Mouse (Mus musculus): ENCODE data around the gene Ccr9. TPM values are rescaled to one million over a fixed set of nuclear protein-coding genes. Genes with fewer than 3 reads are reported as not detected.

Gene Ccr9
- total and polyA plus RNA-seq, 2 experiments from 2014 or later, result 0.04 to 1.2 TPM

DNA sequence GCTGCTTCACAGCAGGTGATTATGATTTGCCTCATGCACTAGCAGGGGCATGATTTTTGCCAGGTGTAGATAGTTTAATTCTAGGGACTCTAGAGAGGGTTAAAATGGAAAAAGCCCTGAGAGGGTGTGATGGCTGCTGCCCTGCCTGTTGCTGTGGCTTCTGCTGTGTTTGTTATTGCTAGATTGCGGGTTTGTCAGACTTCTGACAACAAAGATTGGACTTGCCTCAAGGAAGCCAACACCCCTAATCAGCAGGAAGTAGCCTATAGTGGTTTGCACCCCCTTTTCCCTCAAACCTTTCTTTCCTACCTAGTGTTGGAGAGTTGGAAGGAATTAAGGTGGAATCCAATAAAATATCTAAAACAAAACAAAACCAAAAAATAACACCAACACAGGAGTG, 10.0 kb downstream of the Ccr9 start:
- Histone ChIP-seq H3K36me3 (replicated peaks; ENCODE audit: control insufficient read depth, insufficient read depth, low read length) (no peaks in the 10 kb centered on the region), H3K9ac (replicated peaks; ENCODE audit: low read depth, low read length) (no peak overlapping the region), H3K9me3 (replicated peaks; ENCODE audit: control insufficient read depth, low read length) (no peaks in the 10 kb centered on the region), H3K27ac (ENCODE audit: low read depth) (no peak overlapping the region), H3K4me2 (ENCODE audit: low read depth, low read length) (no peak overlapping the region), H3K4me3 (ENCODE audit: low read depth, low read length) (no peak overlapping the region), H3K27me3 (ENCODE audit: control insufficient read depth, insufficient read depth, low read length) (no peaks in the 10 kb centered on the region), H3K4me1 (ENCODE audit: control insufficient read depth, insufficient read depth) (no peaks in the 10 kb centered on the region)
- no peak for DNase-seq (ENCODE audit: low spot score)
- no peak for ATAC-seq (ENCODE audit: insufficient read depth, low read depth)
- TF ChIP-seq EP300 (IDR thresholded peaks at IDR 0.05; ENCODE audit: low read depth) (no peak), CTCF (IDR thresholded peaks at IDR 0.05; ENCODE audit: low read depth) (no peak)
- 48% methylated on average over 1 of the region's 1 CpGs for WGBS

DNA sequence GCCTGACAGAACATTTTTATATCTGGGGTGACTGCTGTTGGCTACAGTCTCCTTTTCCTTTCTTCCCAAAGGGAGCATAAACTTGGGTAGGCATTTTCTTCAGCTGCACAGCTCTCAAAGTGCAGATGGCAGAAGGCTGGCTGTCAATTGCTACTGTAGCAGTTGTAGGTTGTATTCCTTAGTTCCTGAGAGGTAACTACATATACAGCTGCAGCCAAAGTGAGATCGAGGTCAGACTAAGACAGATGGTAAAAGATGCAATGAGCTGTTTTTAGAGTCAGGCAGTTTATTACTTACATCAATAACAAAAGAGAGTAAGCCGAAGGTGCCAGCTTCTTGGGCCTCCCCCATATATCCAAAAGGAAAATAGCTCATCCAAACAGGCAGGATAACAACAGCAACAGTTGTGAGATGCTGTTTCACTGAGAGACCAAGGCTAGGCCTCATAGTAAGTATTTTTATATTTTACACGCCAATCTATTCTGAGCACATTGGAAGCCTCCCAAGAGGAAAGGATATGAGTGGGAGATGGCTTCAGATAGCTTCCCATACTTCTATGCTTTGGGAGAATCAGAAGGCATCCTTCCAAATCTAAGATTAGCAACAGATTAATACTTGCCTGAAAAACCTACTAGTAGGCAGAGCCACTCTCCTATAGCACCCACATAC, 17.5 kb downstream of the Ccr9 start:
- H3K27ac ChIP-seq (ENCODE audit: low read depth), result no peak overlapping the region
- H3K4me2 ChIP-seq (ENCODE audit: low read depth, low read length), result no peak overlapping the region
- no peak for ATAC-seq (ENCODE audit: insufficient read depth, low read depth)
- no peak overlapping the region for H3K9ac ChIP-seq (replicated peaks; ENCODE audit: low read depth, low read length)
- H3K4me1 ChIP-seq (ENCODE audit: control insufficient read depth, insufficient read depth), result no peaks in the 10 kb centered on the region
- no peak for DNase-seq (ENCODE audit: low spot score)
- no peak overlapping the region for H3K4me3 ChIP-seq (ENCODE audit: low read depth, low read length)
- peaks cover 10% of the 10 kb centered on the region for H3K36me3 ChIP-seq (replicated peaks; ENCODE audit: control insufficient read depth, insufficient read depth, low read length)
- 58% methylated on average over 3 of the region's 3 CpGs for WGBS
- TF ChIP-seq CTCF (IDR thresholded peaks at IDR 0.05; ENCODE audit: low read depth), result no peak
- TF ChIP-seq EP300 (IDR thresholded peaks at IDR 0.05; ENCODE audit: low read depth), result no peak
- no peaks in the 10 kb centered on the region for H3K9me3 ChIP-seq (replicated peaks; ENCODE audit: control insufficient read depth, low read length)
- H3K27me3 ChIP-seq (ENCODE audit: control insufficient read depth, insufficient read depth, low read length), result no peaks in the 10 kb centered on the region

DNA sequence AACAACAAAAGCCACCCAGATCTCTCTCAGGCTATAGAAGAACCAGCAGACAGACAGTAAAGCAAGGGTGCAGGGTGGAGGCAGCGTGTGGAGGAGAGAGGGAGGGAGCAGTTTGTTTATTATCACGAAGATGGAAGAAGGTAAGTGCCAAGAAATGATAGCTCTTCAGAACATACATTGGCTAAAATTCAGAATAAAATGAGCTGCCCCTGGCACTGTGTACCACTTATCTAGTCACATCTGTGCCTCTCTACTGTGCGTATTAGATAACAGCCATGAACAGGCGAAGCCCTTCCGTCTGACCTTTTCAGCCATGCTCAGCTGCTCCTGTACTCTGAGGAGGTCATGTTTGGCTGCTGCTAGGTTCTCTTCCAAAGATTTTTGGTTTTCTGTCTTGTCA, 23.6 kb downstream of the Ccr9 start:
- H3K27me3 ChIP-seq (ENCODE audit: control insufficient read depth, insufficient read depth, low read length), result no peaks in the 10 kb centered on the region
- no peak overlapping the region for H3K9ac ChIP-seq (replicated peaks; ENCODE audit: low read depth, low read length)
- H3K9me3 ChIP-seq (replicated peaks; ENCODE audit: control insufficient read depth, low read length), result no peaks in the 10 kb centered on the region
- no peak overlapping the region for H3K4me2 ChIP-seq (ENCODE audit: low read depth, low read length)
- no peaks in the 10 kb centered on the region for H3K4me1 ChIP-seq (ENCODE audit: control insufficient read depth, insufficient read depth)
- no peak overlapping the region for H3K4me3 ChIP-seq (ENCODE audit: low read depth, low read length)
- TF ChIP-seq EP300 (IDR thresholded peaks at IDR 0.05; ENCODE audit: low read depth), result no peak
- TF ChIP-seq CTCF (IDR thresholded peaks at IDR 0.05; ENCODE audit: low read depth), result no peak
- 89% methylated on average over 5 of the region's 5 CpGs for WGBS
- H3K27ac ChIP-seq (ENCODE audit: low read depth), result no peak overlapping the region
- ATAC-seq (ENCODE audit: insufficient read depth, low read depth), result no peak
- no peak for DNase-seq (ENCODE audit: low spot score)
- peaks cover 40% of the 10 kb centered on the region for H3K36me3 ChIP-seq (replicated peaks; ENCODE audit: control insufficient read depth, insufficient read depth, low read length)

DNA sequence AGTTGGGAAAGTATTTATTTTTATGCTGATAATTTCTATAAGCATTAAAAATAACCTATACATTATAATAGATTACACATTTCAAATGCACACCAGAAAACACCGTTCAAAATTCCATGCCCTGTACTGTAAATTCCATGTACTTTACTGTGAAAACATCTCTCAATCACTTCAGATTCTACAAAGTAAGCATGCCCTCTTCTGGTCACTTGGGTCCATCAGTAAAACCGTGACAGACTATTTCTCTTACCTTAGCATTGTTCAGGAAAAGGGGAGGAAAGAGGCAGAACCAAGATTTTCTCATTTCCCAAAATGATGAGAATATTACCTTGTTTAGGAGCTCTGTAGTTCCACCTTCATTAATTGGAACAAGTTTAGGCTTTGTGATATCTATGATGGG, 31.0 kb downstream of the Ccr9 start:
- TF ChIP-seq EP300 (IDR thresholded peaks at IDR 0.05; ENCODE audit: low read depth) (no peak), CTCF (IDR thresholded peaks at IDR 0.05; ENCODE audit: low read depth) (peak; percentile 25)
- no peak overlapping the region for H3K4me2 ChIP-seq (ENCODE audit: low read depth, low read length)
- peaks cover 36% of the 10 kb centered on the region for H3K36me3 ChIP-seq (replicated peaks; ENCODE audit: control insufficient read depth, insufficient read depth, low read length)
- H3K4me3 ChIP-seq (ENCODE audit: low read depth, low read length), result no peak overlapping the region
- no peak overlapping the region for H3K27ac ChIP-seq (ENCODE audit: low read depth)
- no peak overlapping the region for H3K9ac ChIP-seq (replicated peaks; ENCODE audit: low read depth, low read length)
- H3K4me1 ChIP-seq (ENCODE audit: control insufficient read depth, insufficient read depth), result no peaks in the 10 kb centered on the region
- DNase-seq (ENCODE audit: low spot score), result no peak
- no peaks in the 10 kb centered on the region for H3K9me3 ChIP-seq (replicated peaks; ENCODE audit: control insufficient read depth, low read length)
- no peak for ATAC-seq (ENCODE audit: insufficient read depth, low read depth)
- H3K27me3 ChIP-seq (ENCODE audit: control insufficient read depth, insufficient read depth, low read length), result no peaks in the 10 kb centered on the region
- WGBS, result 52% methylated on average over 2 of the region's 2 CpGs

DNA sequence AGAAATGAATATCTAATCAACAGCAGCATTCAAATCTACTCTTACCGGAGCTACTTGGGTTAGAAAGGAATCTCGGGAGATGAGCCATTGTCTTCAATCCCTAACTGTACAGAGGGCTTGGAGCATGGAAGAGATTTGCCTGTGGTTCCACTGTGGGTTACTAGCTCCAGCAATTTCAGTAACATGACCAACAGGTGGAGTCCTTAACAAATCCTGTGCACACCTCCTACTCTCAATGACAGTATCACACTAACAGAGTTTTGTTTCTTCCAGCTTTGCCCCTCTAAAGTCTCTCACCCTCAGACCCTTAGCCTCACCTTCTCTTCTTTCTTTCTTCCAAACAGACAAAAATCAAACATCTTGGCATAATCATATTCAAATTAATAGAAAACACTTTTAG, 34.9 kb downstream of the Ccr9 start:
- no peak for ATAC-seq (ENCODE audit: insufficient read depth, low read depth)
- H3K36me3 ChIP-seq (replicated peaks; ENCODE audit: control insufficient read depth, insufficient read depth, low read length), result peaks cover 19% of the 10 kb centered on the region
- H3K27me3 ChIP-seq (ENCODE audit: control insufficient read depth, insufficient read depth, low read length), result no peaks in the 10 kb centered on the region
- no peak overlapping the region for H3K4me2 ChIP-seq (ENCODE audit: low read depth, low read length)
- 0 out of 2 replicates have a peak, but pooled peaks cover 3% of the 10 kb centered on the region for H3K4me1 ChIP-seq (ENCODE audit: control insufficient read depth, insufficient read depth)
- no peak overlapping the region for H3K9ac ChIP-seq (replicated peaks; ENCODE audit: low read depth, low read length)
- no peaks in the 10 kb centered on the region for H3K9me3 ChIP-seq (replicated peaks; ENCODE audit: control insufficient read depth, low read length)
- WGBS, result 73% methylated on average over 2 of the region's 2 CpGs
- no peak overlapping the region for H3K27ac ChIP-seq (ENCODE audit: low read depth)
- no peak for TF ChIP-seq EP300 (IDR thresholded peaks at IDR 0.05; ENCODE audit: low read depth)
- 0 out of 2 replicates have a peak, but pooled peaks have one; percentile 23 for TF ChIP-seq CTCF (IDR thresholded peaks at IDR 0.05; ENCODE audit: low read depth)
- no peak overlapping the region for H3K4me3 ChIP-seq (ENCODE audit: low read depth, low read length)
- DNase-seq (ENCODE audit: low spot score), result no peak

DNA sequence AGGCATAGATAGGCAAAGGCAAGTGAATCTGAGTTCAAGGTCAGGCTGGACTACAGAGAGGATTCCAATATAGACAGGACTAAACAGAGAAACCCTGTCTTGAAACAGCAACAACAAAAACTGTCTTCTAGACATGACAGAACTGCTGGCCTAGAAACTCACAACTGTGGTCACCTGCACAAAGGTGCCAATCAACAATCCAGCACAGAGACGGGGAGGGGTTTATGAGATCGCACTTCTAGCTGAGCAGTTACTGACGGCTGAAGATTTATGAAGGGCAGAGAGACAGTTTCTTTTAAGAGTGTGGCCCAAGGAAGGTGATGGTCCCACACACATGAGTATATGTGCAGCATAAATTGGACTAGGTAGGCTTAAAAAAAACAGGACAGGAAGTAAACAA, 38.1 kb downstream of the Ccr9 start:
- no peaks in the 10 kb centered on the region for H3K27me3 ChIP-seq (ENCODE audit: control insufficient read depth, insufficient read depth, low read length)
- WGBS, result 52% methylated on average over 3 of the region's 3 CpGs
- H3K4me2 ChIP-seq (ENCODE audit: low read depth, low read length), result peak overlapping the region; percentile 12; the same call in 1 of the 2 replicates
- no peaks in the 10 kb centered on the region for H3K9me3 ChIP-seq (replicated peaks; ENCODE audit: control insufficient read depth, low read length)
- no peak for TF ChIP-seq CTCF (IDR thresholded peaks at IDR 0.05; ENCODE audit: low read depth)
- no peak for TF ChIP-seq EP300 (IDR thresholded peaks at IDR 0.05; ENCODE audit: low read depth)
- H3K36me3 ChIP-seq (replicated peaks; ENCODE audit: control insufficient read depth, insufficient read depth, low read length), result peaks cover 4% of the 10 kb centered on the region
- H3K27ac ChIP-seq (ENCODE audit: low read depth), result no peak overlapping the region
- ATAC-seq (ENCODE audit: insufficient read depth, low read depth) (no peak), DNase-seq (ENCODE audit: low spot score) (no peak)
- 0 out of 2 replicates have a peak, but pooled peaks cover 3% of the 10 kb centered on the region for H3K4me1 ChIP-seq (ENCODE audit: control insufficient read depth, insufficient read depth)
- H3K9ac ChIP-seq (replicated peaks; ENCODE audit: low read depth, low read length), result 0 out of 2 replicates have a peak overlapping the region, but pooled peaks have one; percentile 9
- peak overlapping the region; percentile 87; the same call in 1 of the 2 replicates for H3K4me3 ChIP-seq (ENCODE audit: low read depth, low read length)
